Mouse (Mus musculus) intestine, embryonic 15.5 days (tissue): ENCODE results near the gene Ghr. TPM values are rescaled to one million over a fixed set of nuclear protein-coding genes. Genes with fewer than 3 reads are reported as not detected.
A peak's percentile ranks its signal among the peaks of the same experiment; 100 is the strongest.

Experiments
- ATAC-seq: fragments of 200-750 bp; cut with Nextera tagmentation; 2 replicates; pipeline ENCODE4 v1.8.0; 2017; ENCODE audit warnings: moderate TSS enrichment, moderate library complexity
- H3K27ac ChIP-seq: fragments of 300-500 bp; sonication (generic); 2 replicates; pipeline ENCODE4 v1.5.1; 2015; ENCODE audit warnings: mild to moderate bottlenecking, inconsistent platforms
- H3K27me3 ChIP-seq: fragments of 300-500 bp; sonication (generic); replicated peaks from 2 replicates; pipeline ENCODE4 v1.6.1; 2015; ENCODE audit warnings: inconsistent platforms
- H3K36me3 ChIP-seq: fragments of 300-500 bp; sonication (generic); 2 replicates; pipeline ENCODE4 v1.6.1; 2015; ENCODE audit warnings: inconsistent platforms
- H3K4me1 ChIP-seq: fragments of 300-500 bp; sonication (generic); replicated peaks from 2 replicates; pipeline ENCODE4 v1.6.1; 2015; ENCODE audit warnings: inconsistent platforms
- H3K4me2 ChIP-seq: fragments of 300-500 bp; sonication (generic); replicated peaks from 2 replicates; pipeline ENCODE4 v1.6.1; 2015; ENCODE audit warnings: mild to moderate bottlenecking, inconsistent platforms
- H3K4me3 ChIP-seq: fragments of 300-500 bp; sonication (generic); replicated peaks from 2 replicates; pipeline ENCODE4 v1.5.1; 2015; ENCODE audit warnings: inconsistent platforms
- H3K9ac ChIP-seq: fragments of 300-500 bp; sonication (generic); 2 replicates; pipeline ENCODE4 v1.6.1; 2015; ENCODE audit warnings: inconsistent platforms
- H3K9me3 ChIP-seq: fragments of 300-500 bp; sonication (generic); 2 replicates; pipeline ENCODE4 v1.6.1; 2016; ENCODE audit warnings: inconsistent platforms
- WGBS: fragments of 180-500 bp; shearing (Covaris S2); methylation state at CpG from one replicate; pipeline ENCODE4 v1.1.7; 2015; 5-methylcytosine and 5-hydroxymethylcytosine counted together
- polyA plus RNA-seq: library from polyadenylated mRNA; unstranded; fragments of >200 nt; fragmentation: Nextera tagmentation; extraction: Ambion mirVana; gene quantifications from 2 replicates; pipeline ENCODE4 v1.2.1, GENCODE M21; 2015

Ghr gene
- polyA plus RNA-seq, 1 experiment from 2014 or later, result 111 TPM

DNA sequence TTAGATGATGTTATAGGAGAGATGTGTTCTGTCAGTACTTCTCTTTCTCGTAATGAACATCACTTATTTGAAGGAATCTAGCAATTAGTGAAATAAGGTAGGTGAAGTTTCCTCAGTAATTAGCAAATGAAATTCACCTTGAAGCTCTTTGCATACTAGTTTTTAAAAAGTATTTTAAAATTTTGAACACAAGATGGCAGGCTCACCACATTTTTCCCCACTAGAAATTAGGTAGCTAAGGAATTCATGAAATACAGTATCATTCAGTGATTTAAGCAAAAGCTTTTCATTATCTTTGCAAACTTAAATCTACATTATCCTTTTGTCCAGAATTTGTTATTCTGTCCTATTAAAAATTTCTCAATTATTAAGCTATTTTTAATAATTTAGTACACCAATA, 287.3 kb downstream of the Ghr start:
- Histone ChIP-seq H3K27ac (no peak overlapping the region), H3K9me3 (no peaks in the 10 kb centered on the region), H3K36me3 (no peaks in the 10 kb centered on the region), H3K27me3 (no peaks in the 10 kb centered on the region), H3K4me1 (no peaks in the 10 kb centered on the region), H3K4me3 (no peak overlapping the region), H3K9ac (no peak overlapping the region), H3K4me2 (no peak overlapping the region)
- ATAC-seq, result no peak
- WGBS, result 82% methylated on average over 1 of the region's 1 CpGs

GRCm38 (mm10) chr15:3293477-3293876, 289.8 kb downstream of the Ghr start:
- no peaks in the 10 kb centered on the region for H3K27me3 ChIP-seq
- no peak overlapping the region for H3K27ac ChIP-seq
- H3K4me3 ChIP-seq, result no peak overlapping the region
- WGBS, result 55% methylated on average over 1 of the region's 1 CpGs
- no peaks in the 10 kb centered on the region for H3K36me3 ChIP-seq
- H3K9me3 ChIP-seq, result no peaks in the 10 kb centered on the region
- no peak overlapping the region for H3K4me2 ChIP-seq
- H3K9ac ChIP-seq, result no peak overlapping the region
- no peak for ATAC-seq
- no peaks in the 10 kb centered on the region for H3K4me1 ChIP-seq

DNA sequence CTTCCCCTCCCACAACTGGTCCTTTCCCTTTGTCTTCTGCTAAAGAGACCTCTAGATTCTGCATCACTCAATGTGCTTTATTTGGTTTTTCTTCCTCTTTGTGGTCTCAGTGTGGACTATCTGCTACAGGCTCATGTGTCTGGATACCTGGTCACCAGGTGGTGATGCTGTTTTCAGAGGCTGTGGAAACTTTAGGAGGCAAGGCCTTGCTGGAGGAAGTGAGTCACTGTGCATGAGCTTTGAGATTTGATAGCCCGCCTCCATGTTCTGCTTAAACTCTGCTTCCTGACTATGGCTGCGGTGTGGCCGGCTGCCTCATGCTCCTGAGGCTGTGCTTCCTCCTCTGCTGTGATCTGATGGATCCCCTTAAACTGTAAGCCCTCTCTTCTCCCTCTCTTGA, 292.9 kb downstream of the Ghr start:
- ATAC-seq, result no peak
- no peak overlapping the region for H3K9ac ChIP-seq
- no peaks in the 10 kb centered on the region for H3K4me1 ChIP-seq
- no peak overlapping the region for H3K4me2 ChIP-seq
- H3K27ac ChIP-seq, result no peak overlapping the region
- 85% methylated on average over 3 of the region's 3 CpGs for WGBS
- no peaks in the 10 kb centered on the region for H3K27me3 ChIP-seq
- H3K4me3 ChIP-seq, result no peak overlapping the region
- H3K9me3 ChIP-seq, result no peaks in the 10 kb centered on the region
- no peaks in the 10 kb centered on the region for H3K36me3 ChIP-seq

DNA sequence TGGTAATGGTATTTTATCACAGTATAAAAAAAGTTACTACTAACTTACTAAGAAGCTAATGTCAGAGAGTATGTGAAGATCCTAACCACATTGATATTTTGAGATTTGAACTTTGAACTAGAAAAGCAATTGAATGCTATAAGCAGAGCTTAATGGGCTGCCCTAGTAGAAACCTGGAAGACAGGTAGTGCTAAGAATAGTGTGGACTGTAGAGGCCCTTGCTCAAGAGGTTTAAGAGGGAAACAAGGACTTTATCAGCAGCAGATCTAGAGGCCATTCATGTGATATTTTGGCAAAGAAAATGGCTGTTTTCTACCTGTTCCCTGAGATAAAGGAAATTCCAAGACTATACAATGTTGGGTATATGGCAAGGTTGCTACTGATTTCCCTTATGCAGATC, 297.3 kb downstream of the Ghr start:
- no peak overlapping the region for H3K4me2 ChIP-seq

GRCm38 (mm10) chr15:3281737-3282136, 301.6 kb downstream of the Ghr start:
- H3K27me3 ChIP-seq, result no peaks in the 10 kb centered on the region
- peaks cover 5% of the 10 kb centered on the region; the same call in 1 of the 2 replicates for H3K36me3 ChIP-seq
- no peak overlapping the region for H3K9ac ChIP-seq
- no peaks in the 10 kb centered on the region for H3K4me1 ChIP-seq
- no peak overlapping the region for H3K4me2 ChIP-seq
- no peak overlapping the region for H3K4me3 ChIP-seq
- H3K27ac ChIP-seq, result no peak overlapping the region
- H3K9me3 ChIP-seq, result no peaks in the 10 kb centered on the region
- ATAC-seq, result no peak
- 86% methylated on average over 1 of the region's 1 CpGs for WGBS

More for the DNA sequence above, 297.3 kb downstream of the Ghr start:
- H3K36me3 ChIP-seq, result no peaks in the 10 kb centered on the region
- H3K4me3 ChIP-seq, result no peak overlapping the region
- ATAC-seq, result peak; percentile 68
- no peaks in the 10 kb centered on the region for H3K4me1 ChIP-seq
- H3K9me3 ChIP-seq, result no peaks in the 10 kb centered on the region
- no peak overlapping the region for H3K27ac ChIP-seq
- no peaks in the 10 kb centered on the region for H3K27me3 ChIP-seq
- no peak overlapping the region for H3K9ac ChIP-seq

DNA sequence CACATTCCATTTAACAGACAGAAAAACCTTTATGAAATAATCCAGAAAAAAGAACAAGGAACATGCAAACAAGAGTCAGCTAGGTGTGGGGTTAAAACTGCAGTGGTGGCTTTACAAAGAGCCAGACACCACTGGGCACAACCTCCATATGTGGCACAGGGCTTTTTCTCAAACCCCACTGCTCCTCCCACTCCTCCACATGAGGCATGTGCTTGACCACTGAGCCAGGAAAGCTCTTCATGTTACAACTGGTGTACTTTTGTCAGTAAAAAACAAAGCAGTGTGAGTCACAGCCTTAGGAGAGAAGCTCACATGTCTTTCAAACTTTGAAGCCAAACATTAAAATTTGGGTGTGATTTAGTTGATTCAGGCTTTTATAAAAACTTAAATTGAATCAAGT, 302.1 kb downstream of the Ghr start:
- Histone ChIP-seq H3K9ac (no peak overlapping the region), H3K27ac (no peak overlapping the region), H3K36me3 (peaks cover 5% of the 10 kb centered on the region; the same call in 1 of the 2 replicates), H3K4me2 (no peak overlapping the region), H3K4me1 (no peaks in the 10 kb centered on the region), H3K9me3 (no peaks in the 10 kb centered on the region), H3K4me3 (no peak overlapping the region), H3K27me3 (no peaks in the 10 kb centered on the region)
- no peak for ATAC-seq

DNA sequence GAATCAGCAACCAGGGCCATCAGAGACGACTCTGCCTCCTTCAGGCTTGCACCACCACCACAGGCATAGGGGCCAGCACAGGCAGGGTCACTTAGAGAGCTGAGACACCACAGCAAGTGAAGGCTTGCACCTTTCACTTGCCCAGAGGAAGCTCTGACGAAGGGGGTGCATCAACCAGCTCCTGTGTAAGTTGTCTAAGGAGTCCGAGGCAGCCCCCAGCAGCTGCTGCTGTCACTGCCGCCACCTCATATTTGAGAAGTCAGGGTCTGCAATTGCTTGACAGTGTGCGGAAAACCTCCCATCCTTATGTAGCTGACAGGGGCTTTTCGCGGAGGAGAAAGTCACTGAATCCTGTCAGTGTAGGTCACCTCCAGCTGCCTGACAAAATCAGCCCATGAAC, 304.1 kb downstream of the Ghr start:
- no peaks in the 10 kb centered on the region for H3K9me3 ChIP-seq
- no peak overlapping the region for H3K27ac ChIP-seq
- no peaks in the 10 kb centered on the region for H3K27me3 ChIP-seq
- no peak overlapping the region for H3K4me2 ChIP-seq
- no peak overlapping the region for H3K9ac ChIP-seq
- 85% methylated on average over 7 of the region's 7 CpGs for WGBS
- peaks cover 5% of the 10 kb centered on the region; the same call in 1 of the 2 replicates for H3K36me3 ChIP-seq
- H3K4me3 ChIP-seq, result no peak overlapping the region
- ATAC-seq, result no peak
- H3K4me1 ChIP-seq, result no peaks in the 10 kb centered on the region

DNA sequence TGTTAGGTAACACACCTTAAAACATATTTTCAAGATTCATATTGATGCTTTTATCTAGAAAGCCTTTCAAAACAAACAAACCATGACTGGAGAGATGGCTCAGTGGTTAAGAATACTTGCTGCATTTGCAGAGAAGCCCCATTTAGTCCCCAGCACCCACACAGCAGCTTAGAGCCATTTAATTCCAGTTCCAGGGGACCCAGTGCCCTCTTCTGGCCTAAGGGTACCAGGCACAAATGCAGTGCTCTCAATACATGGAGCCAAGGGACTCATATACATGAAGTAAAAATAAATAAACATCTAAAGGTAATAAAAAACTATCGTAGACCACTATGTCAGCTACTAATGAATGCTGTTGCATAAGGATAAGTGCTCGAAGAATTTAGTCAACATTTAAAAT, 305.9 kb downstream of the Ghr start:
- 91% methylated on average over 2 of the region's 2 CpGs for WGBS
- H3K9ac ChIP-seq, result no peak overlapping the region
- no peak overlapping the region for H3K27ac ChIP-seq
- no peak overlapping the region for H3K4me3 ChIP-seq
- no peak for ATAC-seq
- no peaks in the 10 kb centered on the region for H3K27me3 ChIP-seq
- H3K36me3 ChIP-seq, result peaks cover 5% of the 10 kb centered on the region; the same call in 1 of the 2 replicates
- H3K4me2 ChIP-seq, result no peak overlapping the region
- H3K9me3 ChIP-seq, result no peaks in the 10 kb centered on the region
- H3K4me1 ChIP-seq, result no peaks in the 10 kb centered on the region

DNA sequence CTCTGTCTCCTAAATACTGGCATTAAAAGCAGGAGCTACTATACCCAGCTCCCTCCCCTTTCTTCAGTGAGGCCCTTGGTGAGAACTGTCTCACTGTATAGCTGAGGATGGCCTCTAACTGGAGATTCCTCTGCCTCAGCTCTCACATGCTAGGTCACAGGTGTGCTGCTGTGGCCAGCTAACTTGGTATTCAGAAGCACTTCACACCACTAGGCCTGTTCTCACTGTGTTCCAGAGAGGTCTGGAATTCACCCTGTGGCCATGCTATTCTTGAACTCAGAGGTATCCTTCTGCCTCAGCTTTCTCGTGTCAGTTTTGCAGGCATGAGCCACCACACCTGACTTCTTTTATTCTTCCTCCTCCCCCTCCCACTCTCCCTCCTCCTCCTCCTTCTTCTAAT, 310.1 kb downstream of the Ghr start:
- Histone ChIP-seq H3K36me3 (no peaks in the 10 kb centered on the region), H3K9me3 (no peaks in the 10 kb centered on the region), H3K4me2 (no peak overlapping the region; the same call in 1 of the 2 replicates), H3K27ac (no peak overlapping the region), H3K27me3 (no peaks in the 10 kb centered on the region), H3K4me1 (peaks cover 9% of the 10 kb centered on the region), H3K9ac (no peak overlapping the region), H3K4me3 (peak overlapping the region; percentile 2; the same call in 1 of the 2 replicates)
- no peak for ATAC-seq
- 76% methylated on average over 1 of the region's 1 CpGs for WGBS

GRCm38 (mm10) chr15:3271216-3271615, 312.1 kb downstream of the Ghr start:
- Histone ChIP-seq H3K9ac (peak overlapping the region; percentile 45), H3K4me2 (peak overlapping the region; percentile 59), H3K27ac (peak overlapping the region; percentile 66), H3K9me3 (no peaks in the 10 kb centered on the region), H3K4me1 (peaks cover 9% of the 10 kb centered on the region), H3K4me3 (peak overlapping the region; percentile 41), H3K27me3 (no peaks in the 10 kb centered on the region), H3K36me3 (no peaks in the 10 kb centered on the region)
- ATAC-seq, result peak; percentile 57
- 28% methylated on average over 6 of the region's 6 CpGs for WGBS

DNA sequence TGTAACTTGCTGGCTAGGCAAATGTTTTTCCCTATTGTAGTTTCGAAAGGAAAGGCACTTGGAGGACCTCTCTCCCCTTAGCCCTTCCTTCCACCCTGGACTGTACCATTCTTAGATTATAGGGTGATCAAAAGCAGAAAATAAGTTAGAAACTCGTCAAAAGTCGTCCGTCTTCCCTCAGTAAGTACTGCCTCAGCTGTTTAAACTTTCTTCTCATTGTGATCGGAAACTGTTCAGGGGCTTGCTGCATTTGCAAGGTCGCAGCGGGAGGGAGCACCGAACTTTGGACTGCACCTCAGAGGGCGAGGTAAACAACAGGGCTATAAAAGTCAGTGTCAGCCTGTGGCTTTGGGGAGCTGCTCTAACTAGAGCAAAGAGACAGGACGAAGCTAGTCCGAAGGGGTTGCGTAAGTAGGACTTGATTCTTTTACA, 312.6 kb downstream of the Ghr start:
- Histone ChIP-seq H3K4me1 (peaks cover 9% of the 10 kb centered on the region), H3K9ac (peak overlapping the region; percentile 15; the same call in 1 of the 2 replicates)

DNA sequence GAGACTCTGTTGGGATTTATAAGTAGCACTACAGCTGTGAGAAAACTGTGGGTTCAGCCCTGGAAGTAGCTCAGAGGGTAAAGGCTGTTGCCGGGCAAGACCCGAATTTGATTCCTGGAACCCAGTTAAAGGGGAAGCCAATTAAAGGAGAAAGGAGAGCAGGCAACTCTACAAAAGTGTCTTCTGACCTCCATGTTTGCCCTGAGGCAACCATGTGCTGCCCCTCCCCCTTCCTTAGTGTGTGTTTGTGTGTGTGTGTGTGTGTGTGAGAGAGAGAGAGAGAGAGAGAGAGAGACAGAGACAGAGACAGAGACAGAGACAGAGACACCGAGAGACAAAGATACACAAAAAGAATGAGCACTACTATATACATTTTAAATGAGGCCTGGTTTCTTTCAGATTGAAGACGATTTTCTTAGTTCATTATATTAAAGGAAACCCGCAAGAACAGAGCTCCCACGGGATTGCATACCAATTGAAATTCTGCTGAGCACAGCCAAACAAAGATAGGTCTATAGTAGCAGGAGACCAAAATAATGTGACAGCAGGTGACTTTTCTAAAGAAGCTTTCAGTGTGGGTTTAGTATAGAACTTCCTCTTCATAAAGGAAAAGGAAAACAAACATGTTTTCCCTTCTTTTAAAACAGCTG, 313.2 kb downstream of the Ghr start:
- WGBS, result 21% methylated on average over 6 of the region's 6 CpGs
- Histone ChIP-seq H3K36me3 (no peaks in the 10 kb centered on the region), H3K27ac (peak overlapping the region; percentile 87), H3K27me3 (no peaks in the 10 kb centered on the region), H3K9ac (no peak overlapping the region), H3K4me3 (peak overlapping the region; percentile 41), H3K9me3 (no peaks in the 10 kb centered on the region), H3K4me1 (peaks cover 9% of the 10 kb centered on the region), H3K4me2 (peak overlapping the region; percentile 59)
- peak; percentile 41 for ATAC-seq

More for the DNA sequence above, 312.6 kb downstream of the Ghr start:
- Histone ChIP-seq H3K27ac (peak overlapping the region; percentile 87), H3K4me2 (peak overlapping the region; percentile 59), H3K4me3 (peak overlapping the region; percentile 41), H3K27me3 (no peaks in the 10 kb centered on the region), H3K9me3 (no peaks in the 10 kb centered on the region), H3K36me3 (no peaks in the 10 kb centered on the region)
- 3% methylated on average over 12 of the region's 12 CpGs for WGBS
- peak; percentile 97 for ATAC-seq

DNA sequence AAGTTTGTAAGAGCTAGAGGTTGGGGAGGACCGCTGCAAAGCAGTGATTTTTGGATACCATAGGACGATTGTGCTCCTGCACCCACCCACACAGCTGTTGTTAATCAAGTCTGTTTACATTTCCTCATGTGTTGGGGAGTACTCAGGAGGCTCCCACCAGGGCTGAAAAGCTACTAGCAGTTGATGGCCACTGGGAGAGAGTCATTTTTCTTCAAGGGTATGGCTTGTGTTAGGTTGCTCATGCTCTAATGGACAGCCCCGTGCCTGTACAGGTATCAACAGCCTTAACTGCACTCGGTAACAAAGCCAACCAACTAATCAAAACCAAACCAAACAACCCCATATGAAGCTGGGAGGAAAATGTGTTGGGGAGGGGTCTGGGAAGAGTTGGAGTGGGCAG, 313.8 kb downstream of the Ghr start:
- 33% methylated on average over 4 of the region's 4 CpGs for WGBS
- H3K4me1 ChIP-seq, result peaks cover 9% of the 10 kb centered on the region
- no peak overlapping the region; the same call in 1 of the 2 replicates for H3K4me2 ChIP-seq
- ATAC-seq, result no peak
- peak overlapping the region; percentile 87 for H3K27ac ChIP-seq
- no peak overlapping the region for H3K9ac ChIP-seq
- no peaks in the 10 kb centered on the region for H3K27me3 ChIP-seq
- no peaks in the 10 kb centered on the region for H3K9me3 ChIP-seq
- H3K36me3 ChIP-seq, result no peaks in the 10 kb centered on the region
- H3K4me3 ChIP-seq, result no peak overlapping the region
